Mouse (Mus musculus): Measurements from ENCODE around the gene Unc119.

Unc119 gene

DNA sequence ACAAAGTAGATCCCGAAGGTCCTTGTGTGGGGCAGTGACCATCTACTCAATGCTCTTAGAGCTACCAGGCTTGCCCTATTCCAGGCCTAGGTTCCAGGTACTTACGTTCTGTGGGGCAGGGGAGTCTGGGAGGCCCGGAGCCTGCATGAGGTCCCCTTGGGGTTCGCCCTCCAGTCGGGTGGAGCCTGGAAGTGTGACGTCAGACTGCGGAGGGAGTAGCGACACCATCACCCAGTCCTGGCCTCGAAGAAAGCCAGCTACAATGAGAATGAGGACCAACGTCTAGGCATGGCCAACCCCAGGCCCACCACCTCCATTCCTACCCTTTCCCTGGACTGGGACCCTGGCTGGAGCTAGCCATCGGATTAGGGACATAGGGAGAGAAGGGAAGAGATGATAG is 28.4 kb downstream of the Unc119 start:
- no peak for DNase-seq (ENCODE audit: extremely low read depth, low read depth)

DNA sequence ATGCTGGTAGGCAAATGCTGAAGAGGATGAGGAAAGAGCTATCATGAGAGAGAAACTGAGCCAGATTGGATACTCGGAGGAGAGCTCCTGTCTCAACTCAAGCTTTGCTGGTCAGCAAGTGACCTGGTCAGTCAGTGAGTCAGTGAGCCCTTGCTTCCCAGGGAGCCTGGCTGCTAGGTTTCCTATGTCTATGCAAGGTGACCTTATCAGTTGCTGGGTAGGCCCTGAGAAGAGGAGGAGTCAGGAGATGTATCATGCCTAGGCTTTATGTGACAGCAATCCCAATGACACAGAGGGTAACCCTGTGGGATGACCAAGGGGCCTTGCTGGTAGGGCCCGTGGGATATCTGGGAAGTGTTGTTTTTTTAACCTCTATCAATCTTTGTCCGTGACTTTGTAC is 28.9 kb downstream of the Unc119 start:
- DNase-seq (ENCODE audit: extremely low read depth, low read depth), result no peak

DNA sequence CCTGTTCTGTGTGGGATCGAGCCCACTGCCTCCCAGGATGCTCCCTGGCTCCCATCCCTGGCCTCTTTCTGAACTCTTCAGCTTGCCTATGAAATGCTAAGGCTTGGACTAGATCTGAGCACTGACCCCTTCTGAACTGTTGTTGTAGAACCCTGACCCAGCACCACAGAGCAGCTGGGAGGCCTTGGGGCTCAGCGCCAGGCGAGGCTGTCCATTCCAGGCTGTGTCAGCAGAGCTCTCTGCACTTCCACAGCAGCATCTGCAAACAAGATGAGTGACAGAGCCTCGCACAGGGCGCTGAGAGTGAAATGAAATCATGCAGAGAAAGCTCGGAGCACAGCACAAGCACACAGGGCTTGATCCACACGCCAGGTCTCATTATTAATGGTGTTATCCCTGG is 29.3 kb downstream of the Unc119 start:
- no peak for DNase-seq (ENCODE audit: extremely low read depth, low read depth)

DNA sequence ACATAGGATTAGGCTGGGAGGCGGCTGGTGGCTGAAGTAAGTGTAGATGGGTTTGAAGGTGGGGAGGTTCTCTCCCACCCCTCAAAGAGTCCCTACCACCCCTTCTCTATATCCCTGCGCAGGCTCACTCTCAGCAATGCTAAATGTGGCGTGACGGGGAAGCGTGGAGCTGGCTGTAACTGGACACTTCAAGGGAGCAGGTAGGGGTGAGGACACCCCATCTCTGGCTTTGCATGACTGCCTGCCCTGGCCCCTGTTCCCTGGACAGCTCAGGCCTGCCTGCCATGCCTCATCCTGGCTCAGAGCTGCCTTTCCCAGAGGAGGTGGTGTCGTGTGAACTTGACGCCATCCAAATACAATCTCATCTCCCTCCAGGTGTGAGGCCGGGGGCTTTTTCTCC is 30.9 kb downstream of the Unc119 start:
- no peak for DNase-seq (ENCODE audit: extremely low read depth, low read depth)

GRCm38 (mm10) chr11:78377549-78378159 is 34.4 kb downstream of the Unc119 start:
- no peak for DNase-seq (ENCODE audit: extremely low read depth, low read depth)

DNA sequence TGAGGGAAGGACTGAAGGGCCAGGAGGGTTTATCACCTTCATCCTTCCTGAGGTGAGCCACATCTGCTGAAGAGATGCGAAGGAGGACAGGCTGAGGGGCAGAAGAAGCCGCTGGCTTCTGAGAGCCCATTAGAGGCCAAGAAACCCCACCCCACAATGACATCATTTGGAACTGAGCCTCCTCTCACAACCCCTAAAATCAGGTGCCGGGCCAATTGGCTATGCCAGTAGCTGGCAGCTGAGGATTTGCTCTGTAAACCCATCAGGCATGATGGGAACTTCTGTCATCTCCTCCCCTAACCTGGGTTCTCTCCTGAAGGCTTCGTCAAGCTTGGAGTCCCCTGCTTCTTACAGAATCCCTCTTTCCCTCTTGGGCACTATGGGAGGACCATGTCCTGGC is 37.1 kb downstream of the Unc119 start:
- no peak for DNase-seq (ENCODE audit: extremely low read depth, low read depth)

DNA sequence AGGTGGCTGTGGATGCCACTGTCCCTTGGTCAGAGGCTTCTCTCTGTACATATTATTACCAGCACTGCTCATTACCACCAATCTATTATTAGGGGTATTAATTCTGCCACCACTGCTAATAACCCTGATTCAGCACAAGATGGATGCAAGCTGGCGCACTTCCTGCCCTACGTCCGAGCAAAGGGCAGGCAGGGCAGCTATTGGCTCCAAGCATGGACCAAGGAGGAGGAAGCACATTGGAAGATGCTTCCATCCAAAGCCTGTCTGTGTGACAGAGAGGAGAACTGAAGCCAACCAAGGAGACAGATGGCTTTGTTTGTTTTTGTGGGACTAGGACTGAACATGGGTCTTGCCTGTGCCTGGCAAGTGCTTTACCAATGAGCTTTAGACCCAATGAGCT is 37.7 kb downstream of the Unc119 start:
- DNase-seq (ENCODE audit: extremely low read depth, low read depth), result no peak

DNA sequence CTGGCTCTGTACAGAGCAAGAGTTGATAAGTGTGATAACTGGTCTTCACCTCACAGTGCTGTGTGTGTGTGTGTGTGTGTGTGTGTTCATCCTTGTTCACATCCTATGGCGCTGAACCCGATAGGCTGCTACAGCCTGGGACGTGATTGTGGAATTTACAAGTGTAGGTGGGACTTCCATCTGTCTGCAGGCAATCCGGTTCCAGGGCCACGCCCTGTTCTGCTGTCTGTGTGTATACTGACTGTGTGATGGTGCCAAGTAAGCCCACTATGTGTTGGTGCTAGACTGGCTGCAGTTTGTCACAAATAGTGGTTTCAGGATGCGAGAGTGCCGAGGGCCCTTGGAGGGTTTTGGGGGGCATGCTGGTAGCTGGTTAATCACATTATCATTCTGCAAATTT is 39.0 kb downstream of the Unc119 start:
- no peak for DNase-seq (ENCODE audit: extremely low read depth, low read depth)

DNA sequence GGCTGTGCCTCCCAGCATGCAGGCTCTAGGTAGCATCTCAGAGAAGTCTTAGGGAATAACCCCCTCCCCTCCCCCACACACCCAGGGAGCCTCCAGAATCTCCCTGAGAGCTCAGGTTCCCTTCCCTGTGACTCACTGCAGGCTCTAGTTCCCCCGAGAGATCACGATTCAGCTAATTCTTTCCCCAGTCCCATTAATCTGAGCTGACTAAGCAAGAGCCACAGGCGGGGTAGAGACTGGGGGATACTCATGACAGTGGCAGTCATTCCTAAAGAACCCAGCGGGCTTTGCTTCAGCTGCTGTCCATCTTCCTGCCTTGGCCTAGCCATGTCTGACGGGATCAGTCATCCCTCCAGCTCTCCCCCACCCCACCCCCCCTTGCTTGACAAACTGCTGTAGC is 39.4 kb downstream of the Unc119 start:
- no peak for DNase-seq (ENCODE audit: extremely low read depth, low read depth)

DNA sequence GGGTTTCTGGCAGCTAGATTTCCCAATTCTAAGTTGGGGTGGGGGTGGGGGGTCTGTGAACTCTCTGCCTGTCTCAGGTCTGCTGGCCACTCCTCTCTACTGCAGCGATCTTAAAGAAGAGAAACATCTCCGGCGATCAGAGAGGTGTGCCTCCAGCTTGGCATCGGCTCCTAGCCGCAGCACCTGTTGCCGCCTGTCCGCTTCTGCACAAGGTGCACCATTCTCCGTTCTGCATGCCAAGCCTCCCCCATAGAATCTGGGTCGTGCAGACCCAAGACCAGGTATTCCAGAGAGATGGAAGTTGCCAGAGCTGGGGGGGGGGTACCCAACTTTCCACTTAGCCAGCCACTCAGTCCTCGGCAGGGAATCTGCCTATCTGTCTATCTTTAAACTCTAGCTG is 42.5 kb downstream of the Unc119 start:
- DNase-seq (ENCODE audit: extremely low read depth, low read depth), result no peak

DNA sequence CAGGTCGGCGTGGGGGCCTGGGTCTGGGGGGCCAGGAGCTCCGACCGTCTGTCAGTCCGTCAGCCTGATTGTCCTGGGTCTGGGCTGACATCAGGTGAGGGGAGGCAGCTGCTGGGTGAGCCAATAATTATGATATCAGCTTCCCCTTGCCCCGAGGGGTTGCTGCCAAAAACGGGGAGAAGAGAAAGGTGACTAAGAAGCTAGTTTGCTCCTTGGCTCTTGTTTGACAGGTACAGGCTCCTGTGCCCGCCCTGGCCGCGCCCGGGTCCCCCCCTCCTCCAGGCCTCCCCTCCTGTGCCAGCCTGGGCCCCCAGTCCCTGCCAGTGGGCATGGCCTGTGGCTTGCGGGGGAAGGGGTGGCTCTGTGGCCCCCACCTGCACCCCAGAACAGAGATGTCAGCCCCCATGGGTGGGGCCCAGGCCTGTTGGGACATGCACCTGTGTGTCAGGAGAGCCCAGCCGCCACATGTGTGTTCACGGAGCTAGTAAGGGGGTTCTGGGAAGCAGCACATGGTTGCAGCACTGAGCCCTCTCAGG is 43.3 kb downstream of the Unc119 start, which contains the start of gene Foxn1:
TSS of gene Foxn1 (minus strand) at position 51 of the 536 bp plus-strand sequence.
- DNase-seq (ENCODE audit: extremely low read depth, low read depth), result no peak

DNA sequence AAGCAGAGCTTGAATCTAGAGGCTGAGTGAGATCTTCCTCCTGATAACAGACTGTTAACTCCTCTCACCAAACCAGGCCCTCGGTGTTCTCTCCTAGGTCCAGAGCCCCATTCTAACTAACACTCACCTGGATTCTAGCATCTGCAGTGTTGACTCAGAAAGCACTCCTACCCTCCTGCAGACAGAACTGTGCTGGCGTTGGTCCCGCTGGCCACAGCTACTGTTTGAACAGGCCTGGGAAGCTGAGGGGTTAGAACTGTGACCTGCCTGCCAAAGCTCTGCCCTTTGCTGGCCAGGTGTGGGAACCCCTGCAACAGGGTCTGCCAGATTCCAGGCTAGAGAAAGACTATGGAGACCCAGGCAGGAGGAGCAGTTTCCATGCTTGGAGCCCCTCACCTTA is 49.4 kb downstream of the Unc119 start:
- DNase-seq (ENCODE audit: extremely low read depth, low read depth), result no peak

GRCm38 (mm10) chr11:78396950-78397349 is 53.7 kb downstream of the Unc119 start:
- no peak for DNase-seq (ENCODE audit: extremely low read depth, low read depth)

GRCm38 (mm10) chr11:78397397-78397796 is 54.1 kb downstream of the Unc119 start:
- DNase-seq (ENCODE audit: extremely low read depth, low read depth), result peak; percentile 40

- DNase-seq (ENCODE audit: extremely low read depth, low read depth), result no peak
Measured at GRCm38 (mm10) chr11:78398212-78398611, 54.9 kb downstream of the Unc119 start.

Measured in MEL-GATA-1-ER (cell line).